9 mouse cellular contexts compared by ENCODE assay signal in the genomic region with DNA sequence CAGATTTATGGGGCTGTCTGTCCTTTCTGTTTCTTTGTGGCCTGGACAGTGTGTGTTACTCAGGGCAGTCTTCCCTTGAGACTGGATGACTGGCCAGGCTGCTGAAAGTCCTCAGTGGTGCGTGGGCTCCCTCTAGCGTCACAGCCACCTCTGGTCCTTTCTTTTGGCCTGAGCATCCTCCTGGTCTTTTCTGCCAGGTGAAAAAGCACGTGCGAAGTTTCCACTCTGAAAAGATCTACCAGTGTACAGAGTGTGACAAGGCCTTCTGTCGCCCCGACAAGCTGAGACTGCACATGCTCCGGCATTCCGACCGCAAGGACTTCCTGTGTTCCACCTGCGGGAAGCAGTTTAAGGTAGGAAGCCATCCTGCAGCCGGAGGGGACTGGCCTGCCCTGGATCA. TPM values are rescaled to one million over a fixed set of nuclear protein-coding genes. Genes with fewer than 3 reads are reported as not detected.
DNase-seq lines count a peak whose midpoint lies in the region; ATAC-seq and TF ChIP-seq lines count a peak whose summit lies in the region.
"Had no signal": no experiment of that assay in that cellular context is flagged by ENCODE, and none has a peak within 500 bp of the region (broad histone marks: within the 10 kb centered on the region; RNA-seq: fewer than 3 reads in every experiment).

No protein-coding gene starts in this region.

- TF ChIP-seq EP300 in liver, embryonic 14.5 days (IDR thresholded peaks at IDR 0.05; ENCODE audit: low read depth) = no peak

- TF ChIP-seq CTCF in kidney, postnatal 0 days (IDR thresholded peaks at IDR 0.05; ENCODE audit: low read depth) = peak; percentile 95
- peak; percentile 97 for TF ChIP-seq CTCF in liver, embryonic 14.5 days (IDR thresholded peaks at IDR 0.05; ENCODE audit: low read depth)
- peak; percentile 76; the same call in 1 of the 2 replicates for TF ChIP-seq CTCF in testis, adult 2 months (IDR thresholded peaks at IDR 0.05; ENCODE audit: control insufficient read depth, insufficient read depth, insufficient replicate concordance, low read depth, low read length)

- no peaks in the 10 kb centered on the region for H3K27me3 ChIP-seq in embryonic facial prominence, embryonic 10.5 days (replicated peaks; ENCODE audit: low read depth, poor library complexity, severe bottlenecking)
- H3K27me3 ChIP-seq in heart, embryonic 13.5 days (replicated peaks) = no peaks in the 10 kb centered on the region
- no peaks in the 10 kb centered on the region for H3K27me3 ChIP-seq in kidney, postnatal 0 days (ENCODE audit: insufficient read depth, low read length)
- H3K27me3 ChIP-seq in liver, embryonic 14.5 days (ENCODE audit: control insufficient read depth, insufficient read depth, low read length) = no peaks in the 10 kb centered on the region
- H3K27me3 ChIP-seq in neural tube, embryonic 13.5 days = no peaks in the 10 kb centered on the region
- no peaks in the 10 kb centered on the region for H3K27me3 ChIP-seq in testis, adult 2 months (ENCODE audit: control insufficient read depth, insufficient read depth, low read length)
- H3K27me3 ChIP-seq: embryonic facial prominence, embryonic 12.5 days had no signal

- H3K27ac ChIP-seq in embryonic facial prominence, embryonic 10.5 days (replicated peaks) = no peak overlapping the region
- no peak overlapping the region for H3K27ac ChIP-seq in heart, embryonic 13.5 days (replicated peaks)
- no peak overlapping the region for H3K27ac ChIP-seq in kidney, postnatal 0 days
- H3K27ac ChIP-seq in liver, embryonic 14.5 days = no peak overlapping the region
- no peak overlapping the region for H3K27ac ChIP-seq in neural tube, embryonic 13.5 days (replicated peaks)
- H3K27ac ChIP-seq in testis, adult 2 months (ENCODE audit: control insufficient read depth, insufficient read depth, low read depth, low read length) = no peak overlapping the region
- H3K27ac ChIP-seq: embryonic facial prominence, embryonic 12.5 days had no signal

- no peak overlapping the region for H3K4me2 ChIP-seq in heart, embryonic 13.5 days
- no peak overlapping the region for H3K4me2 ChIP-seq in kidney, postnatal 0 days (ENCODE audit: low read length)
- no peak overlapping the region for H3K4me2 ChIP-seq in liver, embryonic 14.5 days (ENCODE audit: low read depth)
- no peak overlapping the region for H3K4me2 ChIP-seq in neural tube, embryonic 13.5 days
- H3K4me2 ChIP-seq: embryonic facial prominence, embryonic 12.5 days had no signal

- no peak for ATAC-seq in heart, embryonic 13.5 days (ENCODE audit: extremely low read depth, insufficient number of reproducible peaks, low FRiP score, low TSS enrichment)
- ATAC-seq in kidney, postnatal 0 days (replicated peaks; ENCODE audit: low FRiP score, low read depth) = peak; percentile 68
- ATAC-seq in liver, embryonic 14.5 days (ENCODE audit: insufficient read depth) = no peak
- peak; percentile 76 for ATAC-seq in neural tube, embryonic 13.5 days (ENCODE audit: low read depth)

- 73% methylated on average over 11 of the region's 11 CpGs for WGBS in embryonic facial prominence, embryonic 10.5 days
- 63% methylated on average over 11 of the region's 11 CpGs for WGBS in heart, embryonic 13.5 days
- WGBS in kidney, postnatal 0 days = 70% methylated on average over 11 of the region's 11 CpGs
- WGBS in liver, embryonic 14.5 days (ENCODE audit: insufficient replicate concordance) = 67% methylated on average over 11 of the region's 11 CpGs
- 70% methylated on average over 11 of the region's 11 CpGs for WGBS in neural tube, embryonic 13.5 days

- peaks cover 21% of the 10 kb centered on the region for H3K36me3 ChIP-seq in embryonic facial prominence, embryonic 10.5 days (replicated peaks)
- peaks cover 24% of the 10 kb centered on the region for H3K36me3 ChIP-seq in heart, embryonic 13.5 days
- no peaks in the 10 kb centered on the region for H3K36me3 ChIP-seq in kidney, postnatal 0 days (ENCODE audit: insufficient read depth, low read length)
- H3K36me3 ChIP-seq in liver, embryonic 14.5 days (replicated peaks; ENCODE audit: control insufficient read depth, insufficient read depth, low read depth) = no peaks in the 10 kb centered on the region
- H3K36me3 ChIP-seq in neural tube, embryonic 13.5 days = peaks cover 29% of the 10 kb centered on the region
- H3K36me3 ChIP-seq in testis, adult 2 months (ENCODE audit: control insufficient read depth, insufficient read depth, low read length) = no peaks in the 10 kb centered on the region

- H3K4me1 ChIP-seq in embryonic facial prominence, embryonic 10.5 days = peaks cover 5% of the 10 kb centered on the region
- H3K4me1 ChIP-seq in heart, embryonic 13.5 days = 0 out of 2 replicates have a peak, but pooled peaks cover 4% of the 10 kb centered on the region
- no peaks in the 10 kb centered on the region for H3K4me1 ChIP-seq in kidney, postnatal 0 days (replicated peaks; ENCODE audit: insufficient read depth, low read length)
- H3K4me1 ChIP-seq in liver, embryonic 14.5 days (replicated peaks; ENCODE audit: control insufficient read depth in 2 of 2, insufficient read depth in 2 of 2, low read length in 1 of 2) = no peaks in the 10 kb centered on the region; a peak in 1 of 4 replicates
- peaks cover 9% of the 10 kb centered on the region; the same call in 1 of the 2 replicates for H3K4me1 ChIP-seq in neural tube, embryonic 13.5 days (replicated peaks)
- no peaks in the 10 kb centered on the region for H3K4me1 ChIP-seq in testis, adult 2 months (ENCODE audit: control insufficient read depth, insufficient read depth, low read length)

- H3K9ac ChIP-seq in heart, embryonic 13.5 days = 0 out of 2 replicates have a peak overlapping the region, but pooled peaks have one; percentile 47
- no peak overlapping the region for H3K9ac ChIP-seq in kidney, postnatal 0 days (ENCODE audit: low read depth, low read length)
- H3K9ac ChIP-seq in liver, embryonic 14.5 days (replicated peaks) = no peak overlapping the region
- no peak overlapping the region for H3K9ac ChIP-seq in neural tube, embryonic 13.5 days
- H3K9ac ChIP-seq: embryonic facial prominence, embryonic 12.5 days had no signal

- no peak overlapping the region for H3K4me3 ChIP-seq in embryonic facial prominence, embryonic 10.5 days
- H3K4me3 ChIP-seq in heart, embryonic 13.5 days = no peak overlapping the region
- H3K4me3 ChIP-seq in kidney, postnatal 0 days (replicated peaks; ENCODE audit: low read depth, low read length) = no peak overlapping the region
- no peak overlapping the region for H3K4me3 ChIP-seq in liver, embryonic 14.5 days (ENCODE audit: insufficient read depth in 1 of 2, low read depth in 2 of 2, low read length in 2 of 2)
- H3K4me3 ChIP-seq in neural tube, embryonic 13.5 days = no peak overlapping the region
- H3K4me3 ChIP-seq in testis, adult 2 months (ENCODE audit: control insufficient read depth, low read depth, low read length) = no peak overlapping the region
- H3K4me3 ChIP-seq: embryonic facial prominence, embryonic 12.5 days had no signal

- peak; percentile 67 to 69 for DNase-seq in B cell, adult 2 months
- DNase-seq in adrenal gland, postnatal 14 days = peak; percentile 85
- DNase-seq in embryonic facial prominence, embryonic 10.5 days (ENCODE audit: low spot score) = peak; percentile 74
- peak; percentile 80 for DNase-seq in kidney, postnatal 0 days (ENCODE audit: low spot score)
- DNase-seq in liver, embryonic 14.5 days (ENCODE audit: low read depth in 3 of 3, low spot score in 3 of 3) = peak in 2 of 3 experiments; percentile 12 to 28

- no peak for TF ChIP-seq POLR2A in testis, adult 2 months (IDR thresholded peaks at IDR 0.05; ENCODE audit: control insufficient read depth, low read depth, low read length)

- H3K9me3 ChIP-seq in embryonic facial prominence, embryonic 10.5 days = no peaks in the 10 kb centered on the region
- no peaks in the 10 kb centered on the region for H3K9me3 ChIP-seq in heart, embryonic 13.5 days
- H3K9me3 ChIP-seq in kidney, postnatal 0 days (replicated peaks; ENCODE audit: low read length) = no peaks in the 10 kb centered on the region
- H3K9me3 ChIP-seq in liver, embryonic 14.5 days (ENCODE audit: control insufficient read depth, low read length) = no peaks in the 10 kb centered on the region
- H3K9me3 ChIP-seq in neural tube, embryonic 13.5 days = no peaks in the 10 kb centered on the region
- H3K9me3 ChIP-seq: embryonic facial prominence, embryonic 12.5 days had no signal

RNA-seq across cellular contexts. Expression of gene Nfrkb, which starts 37.1 kb away (rescaled TPM):
- 23.7 and 27.6 TPM in 2 replicates for total RNA-seq in adrenal gland, postnatal 14 days (2021)
- 20.2 and 22.0 TPM in 2 replicates for polyA plus RNA-seq in embryonic facial prominence, embryonic 10.5 days (2016; fragmentation: Nextera tagmentation; extraction: Ambion mirVana)
- 12.3 and 13.6 TPM in 2 replicates for polyA plus RNA-seq in heart, embryonic 13.5 days (2015; fragmentation: Nextera tagmentation; extraction: Ambion mirVana)
- 14.4 and 18.2 TPM in 2 replicates for polyA plus RNA-seq in kidney, postnatal 0 days (2015; fragmentation: Nextera tagmentation; extraction: Ambion mirVana)
- 5.6 TPM in 2 replicates for polyA plus RNA-seq in liver, embryonic 14.5 days (2012; rRNA removed)
- 4.8 and 5.9 TPM in 2 replicates for polyA plus RNA-seq in liver, embryonic 14.5 days (2014; fragmentation: Nextera tagmentation; extraction: Ambion mirVana)
- 24.9 and 28.2 TPM in 2 replicates for polyA plus RNA-seq in neural tube, embryonic 13.5 days (2015; fragmentation: Nextera tagmentation; extraction: Ambion mirVana)
- polyA plus RNA-seq in testis, adult 2 months (2012; rRNA removed) = 16.7 and 18.2 TPM in 2 replicates

Comparison
In these comparisons a context has a peak if more than half of its experiments do, and no peak if none do; other contexts are left out.
1. DNase-seq: peak in every context shown above with its lines; median percentile 85 in adrenal gland, postnatal 14 days; 80 in kidney, postnatal 0 days; 74 in embryonic facial prominence, embryonic 10.5 days; 68 in B cell, adult 2 months; 20 in liver, embryonic 14.5 days.
2. ATAC-seq: peak in kidney, postnatal 0 days (single experiment) and neural tube, embryonic 13.5 days (single experiment); none in heart, embryonic 13.5 days (single experiment) and liver, embryonic 14.5 days (single experiment).
3. Peak in every context shown above with its lines, with median percentiles within 50 percentile points of each other: CTCF ChIP-seq.